Mouse (Mus musculus) retina, postnatal 7 days (tissue): ENCODE data around the gene Hecw2.

Experiments
- DNase-seq: peaks from one replicate; pipeline ENCODE4 v3.0.0-alpha.2; 2012; ENCODE audit warnings: low read depth, low spot score

Gene Hecw2

DNA sequence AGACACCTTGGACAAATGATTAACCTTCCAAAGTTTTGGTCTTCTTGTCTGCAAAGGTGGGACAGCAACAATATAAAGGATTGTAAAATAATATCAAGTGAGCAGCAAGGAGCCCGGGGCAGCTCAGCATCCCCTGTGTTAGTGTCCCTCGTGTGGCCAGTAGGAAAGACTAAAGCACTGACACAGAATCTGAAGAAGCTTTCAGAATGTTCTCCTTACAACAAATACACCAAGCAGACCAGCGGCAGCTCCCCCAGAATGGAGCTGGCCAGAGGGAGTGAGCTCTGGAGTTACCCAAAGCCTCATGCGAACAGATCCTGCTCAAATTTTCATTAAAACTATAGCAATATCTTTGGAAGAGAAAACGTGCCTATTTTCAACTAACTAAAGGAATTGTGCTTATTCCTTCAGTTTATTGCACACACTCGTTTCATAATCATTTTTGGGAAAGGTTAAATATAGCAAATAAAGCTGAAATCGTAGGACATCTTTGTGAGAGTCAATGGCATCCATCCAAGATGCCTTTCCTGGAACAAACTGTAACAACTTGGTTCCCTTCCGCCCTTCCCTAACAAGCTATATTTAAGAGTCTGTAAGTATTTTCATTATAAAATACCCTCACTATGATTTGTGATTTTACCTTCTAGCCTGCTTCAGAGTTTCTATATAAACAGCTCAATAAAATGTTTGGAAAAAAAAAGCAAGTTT lies 208.6 kb downstream of the Hecw2 start:
- no peak for DNase-seq

DNA sequence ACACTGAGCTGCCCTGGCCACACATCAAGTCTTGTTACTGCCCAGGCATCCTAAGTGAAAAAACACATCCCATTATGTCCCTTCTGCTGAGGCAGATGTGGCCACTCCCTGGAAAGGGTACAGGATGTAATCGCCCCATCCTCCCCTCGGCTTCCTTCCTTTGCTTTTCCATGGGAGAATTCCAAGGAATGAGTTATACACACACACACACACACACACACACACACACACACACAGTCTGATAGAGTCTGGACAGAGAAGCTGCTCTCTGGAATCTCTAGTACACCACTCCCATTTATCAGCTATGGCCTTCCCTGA lies 216.5 kb downstream of the Hecw2 start:
- DNase-seq = no peak

DNA sequence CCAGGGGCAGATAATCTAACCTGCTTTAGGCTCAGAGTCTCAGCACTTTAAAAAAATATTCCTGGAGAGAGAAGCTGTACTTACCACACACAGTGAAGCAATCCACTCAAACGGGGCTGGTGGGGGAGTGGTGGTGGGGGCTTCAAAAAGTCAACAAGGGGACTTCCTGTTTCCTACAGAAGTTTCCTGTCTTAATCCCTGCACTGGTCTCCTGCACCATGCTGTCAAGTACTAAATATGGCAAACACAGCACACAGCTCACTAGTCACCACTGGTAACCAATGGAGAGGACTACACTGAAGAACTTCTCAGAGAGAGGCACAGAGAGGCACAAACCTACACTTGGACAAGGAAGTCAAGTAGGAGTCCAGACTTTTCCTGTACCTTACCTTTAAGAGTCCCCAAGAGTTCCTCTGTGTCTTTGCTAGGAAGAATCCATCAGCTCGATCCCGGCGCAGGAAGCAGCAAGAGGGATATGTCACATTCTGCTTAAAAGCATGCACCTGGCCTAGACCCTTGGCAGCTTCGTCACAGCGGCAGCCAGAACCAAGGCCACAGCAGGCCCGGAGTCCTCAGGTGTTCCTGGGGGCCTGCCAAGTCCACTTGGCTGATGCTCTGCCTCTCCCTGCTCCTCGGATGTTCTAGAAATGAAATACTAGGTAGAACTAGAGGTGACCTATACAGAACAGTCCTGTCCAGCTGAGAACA lies 217.0 kb downstream of the Hecw2 start:
- no peak for DNase-seq

DNA sequence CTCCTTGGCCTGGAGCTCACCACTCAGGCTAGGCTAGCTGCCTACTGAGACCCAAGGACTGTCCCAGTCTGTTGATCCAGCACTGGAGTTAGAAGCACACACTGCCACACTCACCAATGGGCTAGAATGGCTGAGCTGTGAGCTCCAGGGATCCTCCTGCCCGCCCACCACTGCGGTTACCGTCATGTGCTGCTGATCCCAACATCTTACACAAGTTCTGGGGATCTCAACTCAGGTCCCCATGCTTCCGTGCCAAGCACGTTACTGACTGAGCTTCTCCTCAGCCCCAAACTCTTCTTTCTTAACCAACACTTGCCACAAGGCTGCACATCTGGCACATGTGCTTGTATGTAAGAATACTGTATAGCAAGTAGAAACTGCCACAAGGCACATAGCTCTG lies 218.2 kb downstream of the Hecw2 start:
- DNase-seq = no peak

DNA sequence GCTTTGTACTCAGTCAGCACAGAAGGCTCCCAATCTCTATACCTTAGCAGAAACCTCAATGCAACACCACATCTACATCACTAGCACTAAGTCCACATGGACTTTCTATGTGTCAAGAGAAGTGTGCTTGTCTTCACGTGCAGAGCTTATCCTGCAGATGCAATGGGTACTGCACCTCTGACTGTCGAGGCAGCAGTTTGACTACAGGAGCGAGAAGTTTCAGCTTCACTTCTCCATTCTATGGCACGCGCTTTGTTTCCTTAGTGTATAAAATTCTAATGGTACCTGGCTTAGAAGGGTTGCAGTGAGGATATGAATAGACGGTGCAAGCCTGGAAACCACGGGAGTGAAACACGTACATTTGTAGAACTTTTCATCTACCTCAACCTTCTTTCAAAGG lies 218.9 kb downstream of the Hecw2 start:
- no peak for DNase-seq

DNA sequence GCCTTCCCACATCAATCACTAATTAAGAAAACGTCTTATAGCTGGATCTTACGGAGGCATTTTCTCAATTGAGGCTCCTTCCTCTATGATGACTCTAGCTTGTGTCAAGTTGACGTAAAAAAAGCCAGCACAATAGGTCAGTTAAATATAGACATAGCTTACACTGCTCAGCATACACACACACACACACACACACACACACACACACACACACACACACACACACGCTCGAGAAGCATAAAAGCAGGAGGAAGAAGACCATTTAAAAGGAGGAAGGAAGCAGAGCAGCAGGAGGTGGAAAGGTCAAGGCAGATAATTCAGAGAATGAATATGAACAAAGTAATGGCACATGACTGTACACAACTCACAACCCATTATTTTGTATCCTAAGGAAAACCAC lies 220.0 kb downstream of the Hecw2 start:
- DNase-seq = no peak

DNA sequence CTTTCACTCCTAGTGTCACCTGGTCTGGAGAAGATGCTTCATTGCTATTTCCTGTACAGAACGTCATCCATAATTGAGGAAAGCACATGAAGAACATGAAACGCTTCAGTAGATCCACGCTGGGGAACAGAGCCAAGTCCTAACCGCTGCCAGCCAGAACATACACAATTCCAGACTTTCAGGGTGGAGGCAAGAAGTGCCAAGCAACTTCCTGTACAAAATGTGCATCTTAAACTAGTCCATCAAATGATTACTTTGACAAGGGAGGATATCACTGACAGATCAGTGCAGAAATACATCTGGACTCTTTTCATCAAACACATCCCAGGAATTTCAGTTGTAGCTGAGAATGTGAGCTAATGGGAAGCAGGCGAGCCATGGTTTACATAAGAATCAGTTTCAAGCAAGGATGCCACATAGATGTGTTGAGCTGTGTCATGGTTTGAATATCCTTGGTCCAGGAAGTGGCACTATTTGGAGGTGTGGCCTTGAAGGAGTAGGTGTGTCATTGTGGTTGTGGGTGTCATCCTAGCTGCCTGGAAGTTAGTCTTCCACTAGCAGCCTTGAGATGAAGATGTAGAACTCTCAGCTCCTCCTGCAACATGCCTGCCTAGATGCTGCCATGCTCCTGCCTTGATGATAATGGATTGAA lies 224.5 kb downstream of the Hecw2 start:
- DNase-seq = no peak

DNA sequence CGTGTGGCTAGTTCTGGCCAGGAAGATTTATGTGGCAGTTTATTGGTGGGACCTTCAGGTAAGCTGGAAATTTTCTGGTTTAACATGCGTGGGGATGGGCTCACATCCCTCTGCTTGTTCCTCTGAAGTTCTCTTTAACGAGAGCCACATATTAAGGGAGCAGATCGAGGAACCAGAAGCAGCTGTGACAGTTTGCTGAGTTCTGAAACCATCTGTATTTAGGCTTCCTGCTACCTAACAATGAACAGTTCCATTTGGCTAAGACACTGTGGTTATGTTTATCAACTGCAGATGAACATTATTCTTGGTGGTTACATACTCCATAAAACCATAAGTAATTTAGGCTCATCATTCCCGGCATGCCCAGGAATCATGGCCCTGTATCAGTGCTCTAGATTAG lies 242.6 kb downstream of the Hecw2 start:
- no peak for DNase-seq

DNA sequence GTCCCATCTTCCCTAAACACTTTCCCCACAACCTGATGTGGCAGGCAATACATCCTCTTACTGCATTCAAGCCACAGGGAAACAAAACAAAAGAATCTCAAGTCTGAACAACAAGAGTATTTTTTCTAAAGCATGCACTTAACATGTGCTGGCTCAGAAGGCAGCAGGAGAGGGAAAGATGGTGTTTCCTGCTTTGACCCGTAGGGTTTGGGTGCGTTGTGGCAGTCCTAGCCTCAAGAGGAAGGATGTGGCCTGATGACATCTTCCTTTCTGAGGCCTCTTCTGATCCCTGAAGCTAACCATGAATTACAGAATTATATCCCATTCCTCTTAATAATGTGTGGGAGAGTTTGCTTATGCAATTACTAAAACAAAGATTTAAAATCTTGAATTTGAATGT lies 249.2 kb downstream of the Hecw2 start:
- no peak for DNase-seq

DNA sequence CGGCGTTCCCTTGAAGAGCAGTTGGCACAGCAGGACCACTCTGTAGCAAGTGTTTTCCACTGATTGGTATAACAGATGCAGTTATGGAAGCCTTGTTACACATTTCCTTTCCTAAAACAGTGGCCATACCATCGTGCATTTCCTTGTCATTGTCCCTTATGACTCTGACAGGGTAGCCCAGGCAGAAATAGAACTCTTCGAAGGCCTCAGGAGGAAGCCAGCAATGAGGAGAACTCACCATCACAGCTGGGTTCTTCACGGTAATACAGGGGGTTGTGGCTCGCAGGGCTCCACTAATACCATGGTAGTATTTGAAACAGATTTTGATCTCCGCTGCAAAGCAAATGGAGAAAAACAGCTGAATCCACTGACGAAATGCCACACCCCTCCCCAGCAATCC lies 252.5 kb downstream of the Hecw2 start:
- DNase-seq = no peak

DNA sequence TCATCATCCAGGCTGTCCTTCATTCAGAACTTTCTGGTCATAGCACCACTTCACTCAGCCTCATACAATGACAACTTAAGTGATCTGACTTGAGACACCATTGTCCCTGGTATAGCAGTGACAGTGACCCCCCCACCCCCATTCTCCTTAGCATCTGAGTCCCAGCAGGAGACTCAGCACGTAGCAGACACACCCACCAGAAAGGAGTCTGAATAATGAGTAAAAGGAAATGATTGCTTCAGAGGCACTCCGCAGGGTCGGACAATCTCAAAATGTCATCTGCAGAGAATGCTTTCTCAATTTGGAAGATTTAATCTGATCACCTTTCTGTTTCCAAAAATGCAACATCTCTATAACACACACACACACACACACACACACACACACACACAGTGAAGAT lies 253.4 kb downstream of the Hecw2 start:
- no peak for DNase-seq

DNA sequence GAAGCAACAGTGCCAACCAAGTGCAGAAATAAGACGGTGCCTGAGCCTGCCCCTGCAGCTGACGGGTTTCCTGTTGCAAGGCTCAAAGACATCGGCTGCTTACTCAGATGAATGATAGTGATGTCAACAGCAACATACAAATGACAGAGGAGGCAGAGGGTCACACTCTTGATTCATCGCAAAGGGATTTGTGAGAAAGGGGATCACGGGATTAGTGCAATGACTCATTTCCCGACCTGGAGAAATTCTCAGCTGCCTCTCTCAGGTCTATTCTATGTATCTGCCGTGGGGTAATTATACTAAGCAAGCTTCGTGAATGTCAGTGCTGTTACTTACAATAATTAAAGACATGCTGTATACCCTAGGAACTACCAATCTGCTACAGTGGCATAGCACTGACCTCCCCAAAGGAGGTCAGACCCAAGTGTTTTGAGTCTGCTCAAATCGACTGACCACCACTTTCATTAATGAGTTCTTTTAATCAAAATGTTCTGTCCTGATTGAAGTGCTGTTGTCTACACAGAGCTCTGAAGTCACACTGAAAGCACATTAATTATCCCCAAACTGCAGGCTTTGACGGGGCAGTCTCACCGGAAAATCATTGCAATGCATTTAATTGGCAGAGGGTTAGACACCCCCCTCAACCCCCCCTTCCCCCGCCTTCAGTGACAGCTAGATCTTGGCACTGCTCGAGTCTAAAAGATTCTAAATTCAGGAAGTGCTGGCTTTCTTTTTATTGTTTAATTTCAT lies 254.5 kb downstream of the Hecw2 start:
- DNase-seq = no peak

DNA sequence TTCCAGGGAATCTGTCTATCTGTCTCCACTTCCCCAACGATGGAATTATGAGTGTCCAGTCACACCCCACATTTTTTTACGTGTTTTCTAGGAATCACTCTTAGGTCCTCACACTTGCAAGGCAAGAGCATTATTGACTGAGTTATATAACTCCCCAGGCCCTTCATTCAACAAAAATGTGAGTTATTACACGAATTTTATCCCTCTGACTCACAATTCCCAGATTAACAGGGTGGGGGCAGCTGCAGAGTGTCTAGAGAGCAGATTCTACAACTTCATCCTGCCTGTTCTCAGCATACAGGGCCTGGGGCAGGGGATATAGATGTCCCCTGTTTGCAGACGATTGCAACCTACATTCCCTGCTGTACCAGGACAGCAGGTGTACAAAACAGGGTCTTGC lies 255.7 kb downstream of the Hecw2 start:
- no peak for DNase-seq

DNA sequence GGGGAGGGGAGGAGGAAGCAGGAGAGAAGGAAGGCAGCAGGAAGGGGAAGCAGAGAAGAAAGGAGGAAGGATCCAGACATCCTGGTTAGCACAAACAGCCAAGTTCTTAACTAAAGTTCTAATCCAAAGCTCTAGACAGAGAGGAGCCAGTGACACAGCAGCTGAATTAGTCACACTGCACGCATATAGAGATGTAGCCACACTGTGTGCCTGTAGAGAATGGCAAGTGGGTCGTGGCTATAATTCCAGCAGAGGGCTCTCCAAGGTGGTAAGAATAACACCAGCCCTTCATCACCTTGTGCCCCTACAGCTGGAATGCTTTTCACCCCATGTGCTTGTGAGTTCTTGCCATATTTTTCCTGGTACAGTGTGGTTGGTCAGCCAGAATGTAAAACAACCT lies 261.7 kb downstream of the Hecw2 start:
- DNase-seq = no peak

DNA sequence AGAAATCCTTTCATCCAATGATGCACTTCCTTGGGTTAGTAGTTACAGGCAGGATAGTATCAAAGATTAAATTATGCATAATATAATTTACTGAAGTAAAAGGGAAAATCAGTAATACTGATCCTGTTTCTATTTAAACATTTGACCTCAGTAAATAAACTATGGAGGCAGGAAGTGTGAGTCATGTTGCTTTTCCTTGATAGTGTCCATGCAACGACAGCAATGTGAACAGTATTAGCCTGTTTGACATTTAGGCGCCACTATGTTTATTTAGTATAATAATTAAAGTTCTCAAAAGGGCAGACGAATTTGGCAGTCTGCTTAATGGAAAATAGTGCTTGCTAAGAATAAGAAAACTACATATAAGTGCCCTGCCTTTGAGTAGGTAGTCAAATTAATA lies 263.7 kb downstream of the Hecw2 start:
- no peak for DNase-seq

DNA sequence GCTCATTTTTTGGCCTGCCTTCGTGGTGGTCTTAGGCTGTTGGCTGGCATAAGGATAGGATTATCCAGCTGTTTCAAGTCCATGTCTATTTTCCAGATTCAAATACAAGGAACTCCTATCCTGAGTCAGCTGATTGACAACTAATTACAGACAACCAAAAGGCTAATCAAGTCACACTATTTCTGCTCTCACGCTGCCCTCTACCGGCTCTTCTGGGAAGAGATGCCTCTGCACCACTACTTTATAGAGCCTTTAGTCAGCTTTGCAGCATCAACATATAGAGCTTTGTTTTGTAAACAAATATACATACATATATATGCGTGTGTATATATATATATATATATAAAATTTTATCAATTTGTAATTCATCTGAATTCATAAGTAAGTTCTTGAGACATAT lies 267.4 kb downstream of the Hecw2 start:
- DNase-seq = no peak

DNA sequence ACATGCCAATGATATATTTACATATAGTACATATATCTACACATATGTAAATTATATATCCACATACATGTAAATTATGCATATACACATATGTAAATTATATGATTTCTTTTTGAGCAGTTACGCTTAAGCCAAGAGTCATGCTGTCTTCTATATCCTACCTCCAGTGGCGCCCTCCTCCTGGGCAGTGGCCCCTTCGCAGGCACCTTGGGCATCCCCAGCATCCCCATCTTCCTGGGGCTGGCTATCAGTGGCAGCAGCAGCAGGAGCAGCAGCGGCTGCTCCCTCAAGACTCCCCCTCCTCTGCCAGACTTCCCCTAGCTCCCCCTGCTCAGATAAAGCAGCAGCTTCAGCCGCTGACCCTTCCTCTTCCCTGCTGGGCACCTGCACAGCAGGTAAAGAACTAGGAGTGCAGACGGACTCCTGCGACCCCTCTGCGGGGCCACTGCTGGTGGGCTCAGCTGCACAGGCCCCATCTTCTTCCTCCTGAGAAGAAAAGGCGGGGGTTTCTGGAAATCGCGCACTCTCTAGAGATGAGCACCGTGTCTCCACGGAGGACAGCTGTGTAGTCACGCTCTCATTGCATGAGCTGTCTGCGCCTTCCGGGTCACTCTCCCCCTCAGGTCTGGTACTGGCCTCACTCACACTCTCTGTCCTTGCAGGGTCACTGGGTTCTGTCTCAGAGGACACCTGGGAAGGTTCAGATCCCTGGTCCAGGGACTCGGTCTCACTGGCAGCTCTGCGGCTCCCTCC lies 269.6 kb downstream of the Hecw2 start:
- DNase-seq = no peak

DNA sequence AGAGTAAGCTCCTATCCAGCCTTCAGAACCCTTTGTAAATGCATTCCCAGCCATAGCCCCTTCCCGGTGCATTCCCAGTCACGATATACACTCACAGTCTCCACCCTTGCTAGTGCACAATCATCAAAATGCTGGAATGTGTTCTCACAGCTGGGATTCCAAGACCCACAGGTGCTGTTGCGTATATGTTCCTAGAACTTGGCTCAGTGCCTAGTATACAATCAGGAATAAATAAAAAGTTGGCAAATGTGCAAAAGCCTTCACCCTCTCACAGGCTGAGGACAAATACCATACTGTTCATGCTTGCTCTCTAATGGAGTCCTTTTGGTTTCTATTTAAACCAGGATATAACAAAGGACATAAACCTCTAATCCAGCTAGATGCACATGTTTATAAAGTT lies 283.1 kb downstream of the Hecw2 start:
- DNase-seq = no peak

DNA sequence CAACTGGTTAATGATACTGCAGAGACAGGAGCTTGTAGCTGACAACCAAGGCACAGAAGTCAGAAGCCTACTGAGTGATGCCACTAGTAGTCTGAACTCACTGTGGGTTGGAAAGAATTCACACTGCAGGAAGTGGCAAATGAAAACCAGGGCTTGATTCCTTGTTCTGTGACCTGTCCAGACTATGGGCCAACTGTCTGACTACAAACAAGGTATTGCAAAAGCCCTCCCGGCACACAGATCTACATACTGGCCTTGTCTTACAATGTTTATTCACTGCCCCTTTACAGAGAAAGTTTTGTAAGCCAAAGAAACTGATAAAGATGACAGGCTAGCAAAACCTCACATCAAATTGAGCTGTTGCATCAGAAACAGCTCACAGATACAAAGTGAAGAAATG lies 284.7 kb downstream of the Hecw2 start:
- no peak for DNase-seq

DNA sequence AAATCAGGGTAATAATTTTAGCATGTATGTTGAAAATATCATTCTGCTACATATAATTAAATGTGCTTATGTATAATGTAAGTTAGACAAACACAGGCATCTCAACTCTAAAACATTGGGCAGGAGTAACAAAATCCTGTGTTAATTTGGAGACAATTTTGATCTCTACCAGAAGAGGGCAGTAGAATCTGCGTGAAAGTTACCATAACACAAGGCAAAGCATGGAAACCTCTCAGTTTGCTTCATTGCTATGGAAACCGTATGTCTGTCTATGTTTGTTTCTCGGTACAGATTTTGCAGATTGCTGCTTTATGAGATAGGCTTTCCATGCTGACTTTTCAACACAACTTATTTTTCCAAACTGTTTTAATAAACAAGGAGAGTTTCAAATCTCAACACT lies 285.9 kb downstream of the Hecw2 start:
- DNase-seq = peak; percentile 32

DNA sequence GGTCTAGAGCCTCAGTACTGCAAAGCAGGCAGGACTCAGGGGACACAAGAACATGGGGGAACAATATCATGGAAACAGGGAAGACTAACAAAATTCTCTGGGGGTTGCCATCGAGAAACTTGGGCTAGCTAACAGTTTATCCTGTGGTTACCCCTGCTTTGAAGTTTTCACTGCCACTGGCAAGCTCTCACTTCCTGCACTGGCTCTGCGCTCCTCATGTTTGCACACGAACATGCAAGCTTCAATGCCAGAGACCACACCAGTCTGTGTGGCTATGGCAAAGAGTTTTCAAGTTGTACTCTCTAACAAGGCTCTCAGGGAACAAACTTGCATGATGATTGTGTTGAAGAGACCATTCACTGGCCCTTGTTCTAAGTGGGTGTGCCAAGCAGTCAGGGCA lies 288.8 kb downstream of the Hecw2 start:
- no peak for DNase-seq

DNA sequence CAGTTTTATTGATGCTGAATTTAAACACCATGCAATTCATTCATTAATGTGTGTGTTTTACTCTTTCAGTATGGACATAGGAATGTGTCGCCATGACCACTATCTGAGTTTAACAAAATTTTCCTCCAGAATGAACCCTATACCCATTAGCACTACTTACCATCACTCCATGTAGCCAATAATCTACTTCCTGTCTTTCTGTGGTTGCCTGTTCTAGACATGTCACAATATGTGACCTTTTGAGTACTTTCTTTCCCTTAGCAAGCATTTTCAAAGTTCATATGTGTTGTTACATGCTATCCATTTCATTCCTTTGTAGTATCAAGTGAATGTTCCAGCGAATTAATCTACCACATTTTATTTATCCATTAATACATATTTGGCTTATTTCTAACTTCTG lies 294.6 kb downstream of the Hecw2 start:
- DNase-seq = no peak
